In the genomic region with DNA sequence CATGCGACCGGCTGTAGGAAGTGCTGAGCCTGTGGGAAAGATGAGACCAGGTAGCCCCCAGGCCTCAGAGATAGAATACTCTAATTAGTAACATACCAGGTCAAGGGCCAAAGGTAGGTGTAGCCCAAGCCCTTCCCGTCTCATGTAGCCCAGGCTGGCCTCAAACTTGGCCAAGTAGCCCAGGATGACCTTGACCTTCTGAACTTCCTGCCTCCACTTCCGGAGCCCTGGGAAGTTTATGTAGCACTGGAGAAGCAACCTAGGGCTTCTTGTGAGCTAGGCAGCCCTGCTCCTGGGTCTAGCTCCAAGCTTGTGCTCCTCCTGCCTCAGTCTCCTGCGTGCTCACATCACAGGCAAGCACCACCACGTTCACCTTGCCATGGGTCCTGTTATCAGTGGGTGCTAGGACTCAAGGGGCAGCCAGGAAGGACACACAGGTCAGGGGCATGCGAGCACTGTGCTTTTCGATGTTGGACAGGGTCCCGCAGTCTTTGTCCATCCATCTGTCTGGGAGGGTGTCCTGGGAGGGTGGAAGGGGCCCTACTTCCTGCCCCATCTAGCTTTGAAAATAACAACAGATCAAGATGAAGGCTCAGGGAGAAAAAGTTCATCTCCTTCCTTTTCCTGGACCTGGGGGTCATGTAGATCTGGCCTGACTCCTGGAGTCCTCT, we compare ENCODE assay signal across 8 mouse cellular contexts. TPM values are rescaled to one million over a fixed set of nuclear protein-coding genes. Genes with fewer than 3 reads are reported as not detected.
DNase-seq lines count a peak whose midpoint lies in the region; ATAC-seq lines count a peak whose summit lies in the region.

No protein-coding gene starts in this region.

- peaks cover 16% of the 10 kb centered on the region for H3K36me3 ChIP-seq in kidney, embryonic 14.5 days (ENCODE audit: control insufficient read depth, insufficient read depth, low read length)
- 0 out of 2 replicates have a peak, but pooled peaks cover 10% of the 10 kb centered on the region for H3K36me3 ChIP-seq in hindbrain, embryonic 12.5 days
- H3K36me3 ChIP-seq in midbrain, embryonic 12.5 days, result peaks cover 9% of the 10 kb centered on the region

- peak overlapping the region; percentile 81; the same call in 1 of the 2 replicates for H3K9ac ChIP-seq in kidney, embryonic 14.5 days (ENCODE audit: low read depth, low read length)
- peak overlapping the region; percentile 65; the same call in 1 of the 2 replicates for H3K9ac ChIP-seq in hindbrain, embryonic 12.5 days
- H3K9ac ChIP-seq in midbrain, embryonic 12.5 days (replicated peaks), result no peak overlapping the region

- H3K4me2 ChIP-seq in kidney, embryonic 14.5 days (replicated peaks; ENCODE audit: low read depth, low read length), result peak overlapping the region; percentile 69
- peak overlapping the region; percentile 58 for H3K4me2 ChIP-seq in hindbrain, embryonic 12.5 days (replicated peaks)
- peak overlapping the region; percentile 67 for H3K4me2 ChIP-seq in midbrain, embryonic 12.5 days (replicated peaks)

- no peak for DNase-seq in kidney, postnatal 4 days
- peak; percentile 43 for DNase-seq in ZHBTc4 (ENCODE audit: low read depth, low spot score)
- no peak for DNase-seq in adipocyte (ENCODE audit: low spot score)
- DNase-seq in layer of hippocampus, postnatal 36 days, result no peak
- DNase-seq in yolk sac, embryonic 10.5 days (ENCODE audit: low spot score), result no peak

- 78% methylated on average over 9 of the region's 9 CpGs for WGBS in kidney, embryonic 14.5 days
- WGBS in hindbrain, embryonic 12.5 days, result 82% methylated on average over 9 of the region's 9 CpGs
- 92% methylated on average over 9 of the region's 9 CpGs for WGBS in midbrain, embryonic 12.5 days

- no peaks in the 10 kb centered on the region for H3K27me3 ChIP-seq in kidney, embryonic 14.5 days (ENCODE audit: control insufficient read depth, insufficient read depth, low read length)
- H3K27me3 ChIP-seq in hindbrain, embryonic 12.5 days, result peaks cover 4% of the 10 kb centered on the region; the same call in 1 of the 2 replicates
- 0 out of 2 replicates have a peak, but pooled peaks cover 7% of the 10 kb centered on the region for H3K27me3 ChIP-seq in midbrain, embryonic 12.5 days

- H3K9me3 ChIP-seq in kidney, embryonic 14.5 days (ENCODE audit: control insufficient read depth, low read length), result peaks cover 6% of the 10 kb centered on the region
- no peaks in the 10 kb centered on the region for H3K9me3 ChIP-seq in hindbrain, embryonic 12.5 days (replicated peaks)
- no peaks in the 10 kb centered on the region for H3K9me3 ChIP-seq in midbrain, embryonic 12.5 days

- H3K4me1 ChIP-seq in kidney, embryonic 14.5 days (ENCODE audit: control insufficient read depth, insufficient read depth, low read length), result peaks cover 10% of the 10 kb centered on the region; the same call in 1 of the 2 replicates
- peaks cover 13% of the 10 kb centered on the region for H3K4me1 ChIP-seq in hindbrain, embryonic 12.5 days
- peaks cover 13% of the 10 kb centered on the region for H3K4me1 ChIP-seq in midbrain, embryonic 12.5 days

- ATAC-seq in kidney, embryonic 14.5 days (ENCODE audit: low FRiP score, low TSS enrichment), result no peak
- no peak for ATAC-seq in hindbrain, embryonic 12.5 days (ENCODE audit: low FRiP score)
- no peak for ATAC-seq in midbrain, embryonic 12.5 days (ENCODE audit: low FRiP score, low read depth)

- H3K27ac ChIP-seq in kidney, embryonic 14.5 days (ENCODE audit: low read depth, low read length), result peak overlapping the region; percentile 65; the same call in 1 of the 2 replicates
- H3K27ac ChIP-seq in hindbrain, embryonic 12.5 days, result no peak overlapping the region
- no peak overlapping the region for H3K27ac ChIP-seq in midbrain, embryonic 12.5 days (replicated peaks)

- H3K4me3 ChIP-seq in kidney, embryonic 14.5 days (ENCODE audit: low read length), result peak overlapping the region; percentile 69
- H3K4me3 ChIP-seq in hindbrain, embryonic 12.5 days, result peak overlapping the region; percentile 40; the same call in 1 of the 2 replicates
- H3K4me3 ChIP-seq in midbrain, embryonic 12.5 days, result peak overlapping the region; percentile 47

RNA-seq across cellular contexts. Expression of a gene that starts 1.0 kb away (rescaled TPM):
- polyA plus RNA-seq in kidney, embryonic 14.5 days (2014; fragmentation: Nextera tagmentation; extraction: Ambion mirVana), result 9.7 TPM in 2 replicates
- 4.2 and 5.7 TPM in 2 replicates for polyA plus RNA-seq in hindbrain, embryonic 12.5 days (2016; fragmentation: Nextera tagmentation; extraction: Ambion mirVana)
- 5.3 and 5.5 TPM in 2 replicates for polyA plus RNA-seq in midbrain, embryonic 12.5 days (2016; fragmentation: Nextera tagmentation; extraction: Ambion mirVana)
- 1 to 10 TPM; 4.6 to 6.5 TPM for total RNA-seq in layer of hippocampus, postnatal 36 days (2021)

RNA-seq across cellular contexts. Expression of a gene that starts 34.1 kb away (rescaled TPM):
- not detected in 2 replicates for polyA plus RNA-seq in kidney, embryonic 14.5 days (2014; fragmentation: Nextera tagmentation; extraction: Ambion mirVana)
- not detected in 2 replicates for polyA plus RNA-seq in hindbrain, embryonic 12.5 days (2016; fragmentation: Nextera tagmentation; extraction: Ambion mirVana)
- not detected in 2 replicates for polyA plus RNA-seq in midbrain, embryonic 12.5 days (2016; fragmentation: Nextera tagmentation; extraction: Ambion mirVana)
- not detected for total RNA-seq in layer of hippocampus, postnatal 36 days (2021)

RNA-seq across cellular contexts. Expression of a gene that starts 43.0 kb away (rescaled TPM):
- 0.26 and 0.32 TPM in 2 replicates for polyA plus RNA-seq in kidney, embryonic 14.5 days (2014; fragmentation: Nextera tagmentation; extraction: Ambion mirVana)
- 0.10 TPM in 1 of 2 replicates, not detected in the other for polyA plus RNA-seq in hindbrain, embryonic 12.5 days (2016; fragmentation: Nextera tagmentation; extraction: Ambion mirVana)
- polyA plus RNA-seq in midbrain, embryonic 12.5 days (2016; fragmentation: Nextera tagmentation; extraction: Ambion mirVana), result 0.23 TPM in 1 of 2 replicates, not detected in the other
- total RNA-seq in layer of hippocampus, postnatal 36 days (2021), result under 1 TPM; 0.37 to 0.56 TPM
